Mouse (Mus musculus) kidney, postnatal 0 days (tissue): ENCODE data around the gene Plxnc1. TPM values are rescaled to one million over a fixed set of nuclear protein-coding genes. Genes with fewer than 3 reads are reported as not detected.
A peak's percentile ranks its signal among the peaks of the same experiment; 100 is the strongest.

Experiments
- ATAC-seq: fragments of 200-750 bp; cut with Nextera tagmentation; replicated peaks from 2 replicates; pipeline ENCODE4 v1.8.0; 2017; ENCODE audit warnings: low read depth, moderate number of reproducible peaks, moderate TSS enrichment, moderate library complexity; ENCODE audit not compliant: low FRiP score
- DNase-seq: peaks from one replicate; pipeline ENCODE4 v3.0.0-alpha.2; 2016; ENCODE audit warnings: low spot score
- H3K27ac ChIP-seq: fragments of 300-500 bp; sonication (generic); 2 replicates; pipeline ENCODE4 v1.5.1; 2014; ENCODE audit warnings: mild to moderate bottlenecking
- H3K27me3 ChIP-seq: fragments of 300-500 bp; sonication (generic); 2 replicates; pipeline ENCODE4 v1.6.1; 2014; ENCODE audit warnings: low read length, mixed read lengths; ENCODE audit not compliant: insufficient read depth
- H3K36me3 ChIP-seq: fragments of 300-500 bp; sonication (generic); 2 replicates; pipeline ENCODE4 v1.6.1; 2014; ENCODE audit warnings: low read length, mixed read lengths; ENCODE audit not compliant: insufficient read depth
- H3K4me1 ChIP-seq: fragments of 300-500 bp; sonication (generic); replicated peaks from 2 replicates; pipeline ENCODE4 v1.6.1; 2014; ENCODE audit warnings: antibody characterized with exemption, low read length, mixed read lengths; ENCODE audit not compliant: insufficient read depth
- H3K4me2 ChIP-seq: fragments of 300-500 bp; sonication (generic); 2 replicates; pipeline ENCODE4 v1.6.1; 2014; ENCODE audit warnings: mild to moderate bottlenecking, low read length, moderate library complexity, mixed read lengths
- H3K4me3 ChIP-seq: fragments of 300-500 bp; sonication (generic); replicated peaks from 2 replicates; pipeline ENCODE4 v1.5.1; 2014; ENCODE audit warnings: low read depth, low read length
- H3K9ac ChIP-seq: fragments of 300-500 bp; sonication (generic); 2 replicates; pipeline ENCODE4 v1.6.1; 2014; ENCODE audit warnings: low read depth, low read length
- H3K9me3 ChIP-seq: fragments of 300-500 bp; sonication (generic); replicated peaks from 2 replicates; pipeline ENCODE4 v1.6.1; 2016; ENCODE audit warnings: low read length, inconsistent platforms, mixed read lengths
- CTCF ChIP-seq: IDR thresholded peaks from 2 replicates; pipeline ENCODE4 v1.5.1; 2016; ENCODE audit warnings: antibody characterized with exemption, low read depth, mild to moderate bottlenecking, moderate library complexity
- WGBS: fragments of 180-500 bp; shearing (Covaris S2); extraction: QIAGEN DNeasy Blood & Tissue Kit; methylation state at CpG from one replicate; pipeline ENCODE4 v1.1.7; 2014; 5-methylcytosine and 5-hydroxymethylcytosine counted together
- polyA plus RNA-seq: library from polyadenylated mRNA; unstranded; fragments of >200 nt; fragmentation: Nextera tagmentation; extraction: Ambion mirVana; gene quantifications from 2 replicates; pipeline ENCODE4 v1.2.1, GENCODE M21; 2015

Plxnc1 gene
- polyA plus RNA-seq, 1 experiment from 2014 or later: 1.3 TPM

DNA sequence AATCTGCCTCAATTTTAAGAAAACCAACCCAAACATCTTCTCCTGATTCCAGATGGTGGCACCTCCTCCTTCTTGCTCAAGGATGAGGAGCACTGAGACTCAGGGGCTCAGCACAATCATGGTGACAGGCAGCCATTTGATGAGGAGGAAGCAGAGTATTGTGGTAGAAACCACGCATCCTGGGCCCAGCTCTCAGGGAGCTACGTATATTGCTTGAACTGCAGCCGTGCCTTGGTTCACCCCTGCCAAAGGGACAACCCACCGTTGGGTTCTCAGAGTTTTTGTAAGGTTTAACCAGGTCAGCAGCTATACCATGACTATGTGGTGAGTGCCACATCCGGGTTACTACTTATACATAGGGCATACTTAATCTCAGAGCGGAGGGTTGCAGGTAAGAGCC, 96.3 kb downstream of the Plxnc1 start:
- DNase-seq: no peak
- Histone ChIP-seq H3K4me1 (no peaks in the 10 kb centered on the region), H3K27ac (no peak overlapping the region), H3K9me3 (no peaks in the 10 kb centered on the region), H3K27me3 (no peaks in the 10 kb centered on the region), H3K4me2 (no peak overlapping the region), H3K36me3 (no peaks in the 10 kb centered on the region), H3K4me3 (no peak overlapping the region), H3K9ac (no peak overlapping the region)
- no peak for ATAC-seq
- 96% methylated on average over 6 of the region's 6 CpGs for WGBS
- no peak for TF ChIP-seq CTCF

DNA sequence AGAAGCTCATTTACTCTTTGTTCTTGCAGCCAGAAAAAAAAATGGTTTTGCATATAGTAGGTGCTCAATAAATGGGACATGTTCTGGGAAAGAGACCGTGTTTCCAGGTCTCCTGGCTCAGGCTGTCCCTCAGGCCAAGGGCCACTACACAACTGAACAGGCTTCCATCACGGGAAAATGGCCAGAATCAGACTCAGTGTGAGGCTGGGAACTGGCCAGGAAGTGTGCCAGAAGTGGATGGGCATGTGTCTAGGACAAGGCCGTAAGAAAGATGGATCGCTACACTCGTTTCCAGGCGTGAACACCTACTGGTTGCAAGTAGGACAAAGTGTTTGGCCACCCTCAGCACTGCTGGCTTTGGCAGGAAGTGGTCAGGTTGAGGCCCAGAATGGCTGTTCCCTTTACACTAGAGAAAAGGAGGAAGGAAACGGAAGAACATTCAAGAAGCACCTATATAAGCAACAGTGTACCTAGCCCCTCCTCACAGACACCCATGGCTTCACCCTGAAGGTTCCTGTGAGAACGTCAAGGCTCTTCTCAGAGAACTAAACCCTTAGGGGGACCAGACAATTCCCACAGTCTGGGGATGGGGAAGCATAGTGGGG, 98.0 kb downstream of the Plxnc1 start:
- no peak overlapping the region for H3K9ac ChIP-seq
- H3K27ac ChIP-seq: no peak overlapping the region
- DNase-seq: no peak
- H3K4me1 ChIP-seq: no peaks in the 10 kb centered on the region
- H3K9me3 ChIP-seq: no peaks in the 10 kb centered on the region
- H3K36me3 ChIP-seq: no peaks in the 10 kb centered on the region
- TF ChIP-seq CTCF: no peak
- no peak overlapping the region for H3K4me2 ChIP-seq
- 83% methylated on average over 8 of the region's 8 CpGs for WGBS
- H3K4me3 ChIP-seq: no peak overlapping the region
- no peak for ATAC-seq
- H3K27me3 ChIP-seq: no peaks in the 10 kb centered on the region

DNA sequence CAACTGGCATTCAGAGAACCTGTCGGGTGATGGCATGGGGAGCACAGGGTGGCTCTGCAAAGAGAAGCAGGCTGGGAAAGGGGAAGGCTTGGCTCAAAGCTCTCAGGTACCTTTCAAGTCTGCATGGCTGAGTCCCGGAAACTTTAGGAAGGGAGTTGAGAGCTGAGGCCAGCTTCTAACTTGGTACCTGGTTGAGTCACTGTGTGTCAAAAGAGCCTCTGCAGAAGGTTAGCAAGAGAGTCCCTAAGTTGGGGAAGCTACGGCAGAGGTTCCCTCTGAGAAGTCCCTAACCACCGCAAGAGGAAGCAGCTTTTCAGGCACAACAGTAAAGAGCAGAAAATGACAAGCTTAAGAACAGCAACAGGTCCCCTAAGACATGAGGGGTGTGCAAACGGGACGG, 99.9 kb downstream of the Plxnc1 start:
- ATAC-seq (no peak), DNase-seq (no peak)
- Histone ChIP-seq H3K4me3 (no peak overlapping the region), H3K27ac (no peak overlapping the region), H3K4me2 (no peak overlapping the region), H3K4me1 (no peaks in the 10 kb centered on the region), H3K36me3 (no peaks in the 10 kb centered on the region), H3K9me3 (no peaks in the 10 kb centered on the region), H3K9ac (no peak overlapping the region), H3K27me3 (no peaks in the 10 kb centered on the region)
- TF ChIP-seq CTCF: no peak
- WGBS: 83% methylated on average over 6 of the region's 6 CpGs

DNA sequence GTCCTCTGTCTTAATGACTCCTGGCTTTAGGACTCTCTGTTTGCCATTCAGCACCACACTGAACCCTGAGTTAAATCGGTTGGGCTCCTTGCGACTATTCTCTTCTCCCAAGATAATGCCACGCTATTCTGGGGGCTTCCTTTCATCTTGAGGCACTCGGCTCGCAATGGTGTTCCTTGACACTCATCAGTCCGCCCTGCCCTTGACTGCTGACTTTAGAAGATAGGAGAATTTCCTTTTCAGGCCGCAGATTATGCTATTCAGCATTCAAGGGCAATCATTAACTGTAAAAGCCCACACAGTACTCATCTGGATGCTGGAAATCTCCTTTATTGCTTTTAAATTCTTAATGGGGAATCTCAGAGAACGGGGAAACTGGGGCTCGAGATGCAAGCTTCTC, 108.8 kb downstream of the Plxnc1 start:
- ATAC-seq (no peak), DNase-seq (no peak)
- 80% methylated on average over 9 of the region's 9 CpGs for WGBS
- Histone ChIP-seq H3K4me2 (no peak overlapping the region), H3K9ac (no peak overlapping the region), H3K9me3 (no peaks in the 10 kb centered on the region), H3K4me1 (no peaks in the 10 kb centered on the region), H3K27me3 (no peaks in the 10 kb centered on the region), H3K4me3 (no peak overlapping the region), H3K36me3 (no peaks in the 10 kb centered on the region), H3K27ac (no peak overlapping the region)
- no peak for TF ChIP-seq CTCF

GRCm38 (mm10) chr10:94829407-94829806, 115.2 kb downstream of the Plxnc1 start:
- peak overlapping the region; percentile 70 for H3K27ac ChIP-seq
- no peaks in the 10 kb centered on the region for H3K27me3 ChIP-seq
- H3K9me3 ChIP-seq: no peaks in the 10 kb centered on the region
- WGBS: 38% methylated on average over 6 of the region's 6 CpGs
- no peaks in the 10 kb centered on the region for H3K4me1 ChIP-seq
- 0 out of 2 replicates have a peak overlapping the region, but pooled peaks have one; percentile 5 for H3K9ac ChIP-seq
- H3K36me3 ChIP-seq: no peaks in the 10 kb centered on the region
- DNase-seq: peak; percentile 87
- ATAC-seq: peak; percentile 47; the same call in 1 of the 2 replicates
- TF ChIP-seq CTCF: no peak
- no peak overlapping the region for H3K4me3 ChIP-seq
- peak overlapping the region; percentile 27 for H3K4me2 ChIP-seq

GRCm38 (mm10) chr10:94828734-94829230, 115.9 kb downstream of the Plxnc1 start:
- no peak for TF ChIP-seq CTCF
- no peaks in the 10 kb centered on the region for H3K36me3 ChIP-seq
- no peak overlapping the region for H3K9ac ChIP-seq
- no peaks in the 10 kb centered on the region for H3K9me3 ChIP-seq
- no peak for DNase-seq
- H3K4me2 ChIP-seq: no peak overlapping the region
- H3K4me1 ChIP-seq: no peaks in the 10 kb centered on the region
- ATAC-seq: no peak
- H3K4me3 ChIP-seq: no peak overlapping the region
- no peaks in the 10 kb centered on the region for H3K27me3 ChIP-seq
- 0 out of 2 replicates have a peak overlapping the region, but pooled peaks have one; percentile 70 for H3K27ac ChIP-seq
- WGBS: 92% methylated on average over 7 of the region's 7 CpGs
